Mouse (Mus musculus) CH12.LX (cell line): ENCODE measurements around the gene Guca1b. TPM values are rescaled to one million over a fixed set of nuclear protein-coding genes. Genes with fewer than 3 reads are reported as not detected.

Experiments used
- DNase-seq: peaks from one replicate; pipeline ENCODE4 v3.0.0-alpha.2; 2013; ENCODE audit errors: extremely low read depth
- H3K27ac ChIP-seq: 2 replicates; pipeline ENCODE4 v1.5.1; 2012; ENCODE audit warnings: low read depth, mild to moderate bottlenecking, control low read depth, moderate library complexity; ENCODE audit not compliant: insufficient read depth
- H3K27me3 ChIP-seq: replicated peaks from 2 replicates; pipeline ENCODE3; 2012; ENCODE audit warnings: inconsistent platforms
- H3K36me3 ChIP-seq, 2 experiments: replicated peaks in 1 of 2; 2 replicates each; pipeline versions ENCODE3 to v1.6.1; 2012; ENCODE audit warnings: inconsistent platforms in 1 of 2, low read length in 1 of 2, mild to moderate bottlenecking in 1 of 2, mixed read lengths in 1 of 2, moderate library complexity in 1 of 2; ENCODE audit not compliant: control insufficient read depth in 1 of 2, insufficient read depth in 1 of 2
- H3K4me1 ChIP-seq, 2 experiments: 2 replicates each; pipeline ENCODE4 v1.6.1; 2012; ENCODE audit warnings: inconsistent platforms in 1 of 2, moderate library complexity in 1 of 2; ENCODE audit not compliant: insufficient read depth in 2 of 2, control insufficient read depth in 1 of 2
- H3K4me2 ChIP-seq: 2 replicates; pipeline ENCODE4 v1.6.1; 2012; ENCODE audit warnings: low read depth, mild to moderate bottlenecking, control low read depth; ENCODE audit not compliant: poor library complexity, insufficient read depth, severe bottlenecking
- H3K4me3 ChIP-seq, 3 experiments: fragments of 150-350 bp in 1 of 3; sonication (generic) in 1 of 3; replicated peaks in 1 of 3; 2 replicates each; pipeline versions ENCODE3 to v1.5.1; 2011 to 2012; ENCODE audit warnings: low read depth in 2 of 3, low read length in 2 of 3, mild to moderate bottlenecking in 2 of 3, moderate library complexity in 2 of 3, control low read depth in 1 of 3, improper control_type of control experiment in 1 of 3, inconsistent platforms in 1 of 3, mixed read lengths in 1 of 3; ENCODE audit not compliant: poor library complexity in 1 of 3
- H3K79me2 ChIP-seq: replicated peaks from 2 replicates; pipeline ENCODE4 v1.6.1; 2012; ENCODE audit warnings: mild to moderate bottlenecking, moderate library complexity; ENCODE audit not compliant: control insufficient read depth, poor library complexity, insufficient read depth, severe bottlenecking; ENCODE audit errors: extremely low read depth
- H3K9ac ChIP-seq: 2 replicates; pipeline ENCODE4 v1.6.1; 2012; ENCODE audit warnings: low read depth, mild to moderate bottlenecking, control low read depth, moderate library complexity; ENCODE audit not compliant: insufficient read depth
- H3K9me3 ChIP-seq: replicated peaks from 2 replicates; pipeline ENCODE3; 2012; ENCODE audit warnings: low read length, inconsistent platforms, mixed read lengths
- BHLHE40 ChIP-seq: IDR thresholded peaks from 2 replicates; pipeline ENCODE4 v1.6.1; 2011; ENCODE audit warnings: mild to moderate bottlenecking, low read depth, low read length, improper control_type of control experiment
- CHD2 ChIP-seq: IDR thresholded peaks from 2 replicates; pipeline ENCODE4 v1.6.1; 2011; ENCODE audit warnings: low read length, improper control_type of control experiment
- E2F4 ChIP-seq: IDR thresholded peaks from 2 replicates; pipeline ENCODE4 v1.6.1; 2011; ENCODE audit warnings: low read depth, low read length, improper control_type of control experiment; ENCODE audit not compliant: insufficient replicate concordance
- ELF1 ChIP-seq: IDR thresholded peaks from 2 replicates; pipeline ENCODE4 v1.6.1; 2014; ENCODE audit warnings: low read depth, mild to moderate bottlenecking, inconsistent platforms, low read length, improper control_type of control experiment
- GABPA ChIP-seq: IDR thresholded peaks from 2 replicates; pipeline ENCODE4 v1.6.1; 2012; ENCODE audit warnings: low read depth, low read length, improper control_type of control experiment, inconsistent platforms; ENCODE audit not compliant: insufficient replicate concordance
- JUN ChIP-seq: IDR thresholded peaks from 2 replicates; pipeline ENCODE4 v1.6.1; 2011; ENCODE audit warnings: low read depth, mild to moderate bottlenecking, low read length, improper control_type of control experiment, moderate library complexity; ENCODE audit not compliant: insufficient read depth
- JUND ChIP-seq: conservative IDR thresholded peaks from 2 replicates; pipeline ENCODE4 v1.6.1; 2011; ENCODE audit warnings: low read depth, low read length, improper control_type of control experiment
- MXI1 ChIP-seq: IDR thresholded peaks from 2 replicates; pipeline ENCODE4 v1.6.1; 2011; ENCODE audit warnings: mild to moderate bottlenecking, low read depth, low read length, improper control_type of control experiment
- MYC ChIP-seq: IDR thresholded peaks from 2 replicates; pipeline ENCODE4 v1.6.1; 2011; ENCODE audit warnings: low read depth, mild to moderate bottlenecking, improper control_type of control experiment, low read length
- PAX5 ChIP-seq: IDR thresholded peaks from 2 replicates; pipeline ENCODE4 v1.6.1; 2012; ENCODE audit warnings: low read length, inconsistent platforms, mixed read lengths
- POLR2A ChIP-seq: IDR thresholded peaks from 2 replicates; pipeline ENCODE4 v1.6.1; 2011; ENCODE audit warnings: low read depth, mild to moderate bottlenecking, improper control_type of control experiment, low read length
- RAD21 ChIP-seq: IDR thresholded peaks from 2 replicates; pipeline ENCODE4 v1.6.1; 2011; ENCODE audit warnings: low read depth, mild to moderate bottlenecking, low read length, improper control_type of control experiment, moderate library complexity
- SIN3A ChIP-seq: IDR thresholded peaks from 2 replicates; pipeline ENCODE4 v1.6.1; 2012; ENCODE audit warnings: low read length, improper control_type of control experiment, inconsistent platforms
- TBP ChIP-seq: conservative IDR thresholded peaks from 2 replicates; pipeline ENCODE4 v1.6.1; 2011; ENCODE audit warnings: low read depth, low read length, improper control_type of control experiment
- USF1 ChIP-seq: IDR thresholded peaks from 2 replicates; pipeline ENCODE4 v1.6.1; 2014; ENCODE audit warnings: low read depth, mild to moderate bottlenecking, inconsistent platforms, low read length, improper control_type of control experiment
- ZKSCAN1 ChIP-seq: IDR thresholded peaks from 2 replicates; pipeline ENCODE4 v1.6.1; 2012; ENCODE audit warnings: low read depth, inconsistent platforms, low read length, improper control_type of control experiment, borderline replicate concordance
- ZMIZ1 ChIP-seq: IDR thresholded peaks from 2 replicates; pipeline ENCODE4 v1.6.1; 2012; ENCODE audit warnings: low read depth, mild to moderate bottlenecking, inconsistent platforms, low read length, improper control_type of control experiment
- dilution Hi-C: fragments of 300-500 bp; cut with MboI; formaldehyde crosslinking; loops from 2 replicates; pipeline ENCODE4 v1.14.3; 2020; ENCODE audit warnings: low sequenced_read_pairs; ENCODE audit not compliant: extremely low pct_unique_long_range_greater_than_20kb, extremely low pct_ligation_motif_present
- in situ Hi-C: fragments of 300-500 bp; cut with MboI; formaldehyde crosslinking; loops from 3 replicates; pipeline ENCODE4 v1.14.3; 2019; ENCODE audit warnings: low sequenced_read_pairs, low pct_ligation_motif_present, low pct_unique_long_range_greater_than_20kb, mixed read lengths
- polyA plus RNA-seq: library from polyadenylated mRNA; unstranded; fragments of >175 nt; gene quantifications from 2 replicates; pipeline ENCODE4 v1.2.1, GENCODE M21; 2012; ENCODE audit warnings: low read depth; ENCODE audit not compliant: insufficient read length
- total RNA-seq, 2 experiments: library from RNA; depleted of rRNA; stranded (reverse); fragments of 300-350 nt in 1 of 2; fragments of >200 nt in 1 of 2; gene quantifications; 2 replicates each; pipeline ENCODE4 v1.2.3; 2012 to 2014

The Guca1b gene
- total and polyA plus RNA-seq, 3 experiments, result 0.59 to 1.6 (median 0.62) TPM

DNA sequence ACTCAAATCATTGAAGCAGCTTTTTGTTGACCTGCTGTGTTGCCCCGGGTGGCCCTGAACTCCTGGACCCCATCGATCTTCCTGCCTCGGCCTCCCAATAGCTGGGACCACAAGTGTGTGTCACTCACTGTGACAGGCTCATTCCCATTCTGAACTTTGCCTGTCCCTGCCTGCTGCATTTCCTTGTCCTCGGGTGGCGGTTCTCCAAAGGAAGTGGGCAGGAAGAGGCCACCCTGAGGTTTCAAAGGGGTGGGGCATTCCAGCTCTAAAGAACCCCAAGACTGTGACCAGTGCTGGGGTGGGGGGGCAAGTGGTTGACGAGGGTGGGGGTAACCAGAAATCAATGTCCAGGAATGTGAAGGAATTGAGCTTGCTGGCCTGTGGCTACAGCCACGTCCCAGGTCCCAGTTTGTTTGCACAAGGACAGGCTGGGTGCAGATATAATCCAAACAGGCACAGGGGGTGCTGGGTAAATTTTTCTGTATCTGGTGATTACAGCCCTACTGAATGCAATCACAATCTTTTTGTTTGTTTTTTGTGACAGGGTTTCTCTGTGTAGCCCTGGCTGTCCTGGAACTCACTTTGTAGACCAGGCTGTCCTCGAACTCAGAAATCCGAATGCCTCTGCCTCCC, 54.3 kb downstream of the Guca1b start:
- H3K4me3 ChIP-seq, result no peak overlapping the region
- H3K27me3 ChIP-seq, result no peaks in the 10 kb centered on the region
- DNase-seq, result no peak
- peaks cover 4 to 38% of the 10 kb centered on the region in 2 experiments for H3K4me1 ChIP-seq
- in situ Hi-C loops, result no loop called here
- dilution Hi-C loops, result no loop called here
- H3K27ac ChIP-seq, result no peak overlapping the region
- no peaks in the 10 kb centered on the region for H3K79me2 ChIP-seq
- H3K36me3 ChIP-seq, result no peaks in the 10 kb centered on the region
- peaks cover 8% of the 10 kb centered on the region for H3K9me3 ChIP-seq
- TF ChIP-seq E2F4 (no peak), BHLHE40 (no peak), TBP (no peak), ZKSCAN1 (no peak), GABPA (no peak), JUND (no peak), PAX5 (no peak), SIN3A (no peak), RAD21 (no peak), ELF1 (no peak), MXI1 (no peak)
- H3K9ac ChIP-seq, result no peak overlapping the region
- no peak overlapping the region for H3K4me2 ChIP-seq

DNA sequence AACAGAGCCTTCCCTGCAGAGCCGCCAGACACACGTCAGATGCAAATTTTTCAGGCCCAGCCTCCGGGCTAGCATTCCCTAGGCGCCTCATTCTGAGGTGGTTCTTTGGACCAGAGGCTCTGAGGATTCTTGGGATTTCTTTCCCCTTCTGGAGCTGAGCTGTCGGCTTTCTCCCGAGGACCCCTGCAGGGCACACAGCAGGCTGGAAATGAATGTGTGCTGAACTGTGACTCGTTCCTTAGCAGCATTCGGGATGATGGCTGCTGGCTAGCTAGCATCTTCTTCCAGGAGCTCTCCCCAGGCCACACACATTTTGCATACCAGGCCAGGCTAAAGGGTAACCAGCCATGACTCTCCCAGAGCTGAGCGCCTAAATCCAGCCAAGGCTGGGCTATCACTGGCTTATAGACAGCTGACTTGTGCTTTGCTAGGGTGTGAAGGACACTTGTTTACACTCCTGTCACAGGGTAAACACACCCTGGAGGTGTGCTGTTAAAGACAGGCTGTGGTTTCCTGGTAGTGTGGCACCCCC, 55.2 kb downstream of the Guca1b start:
- Histone ChIP-seq H3K79me2 (no peaks in the 10 kb centered on the region), H3K9ac (no peak overlapping the region)

More for the DNA sequence above, 55.2 kb downstream of the Guca1b start:
- H3K27ac ChIP-seq, result no peak overlapping the region
- H3K4me1 ChIP-seq, result peaks cover 4 to 41% of the 10 kb centered on the region in 2 experiments
- no peak for DNase-seq
- dilution Hi-C loops, result no loop called here
- H3K4me3 ChIP-seq, result no peak overlapping the region
- no peak overlapping the region for H3K4me2 ChIP-seq
- TF ChIP-seq MYC (no peak), JUN (no peak), ZKSCAN1 (no peak), ZMIZ1 (no peak), USF1 (no peak), CHD2 (no peak), BHLHE40 (no peak), POLR2A (no peak)
- H3K36me3 ChIP-seq, result no peaks in the 10 kb centered on the region
- no peaks in the 10 kb centered on the region for H3K27me3 ChIP-seq
- peaks cover 8% of the 10 kb centered on the region for H3K9me3 ChIP-seq
- in situ Hi-C loops, result no loop called here
